Mouse (Mus musculus) liver, embryonic 14.5 days (tissue): ENCODE measurements at regions not wholly inside any gene's neighbourhood (a gene's known extent, or its start where the extent isn't known, plus 50 kb on each side); places are given as distances from the start of the nearest gene placed in this dataset.

ENCODE experiments used
- CTCF ChIP-seq: IDR thresholded peaks from 2 replicates; pipeline ENCODE4 v1.5.1; 2016; ENCODE audit warnings: antibody characterized with exemption, low read depth, control low read depth
- EP300 ChIP-seq: IDR thresholded peaks from 2 replicates; pipeline ENCODE4 v1.6.1; 2016; ENCODE audit warnings: antibody characterized with exemption, low read depth

DNA sequence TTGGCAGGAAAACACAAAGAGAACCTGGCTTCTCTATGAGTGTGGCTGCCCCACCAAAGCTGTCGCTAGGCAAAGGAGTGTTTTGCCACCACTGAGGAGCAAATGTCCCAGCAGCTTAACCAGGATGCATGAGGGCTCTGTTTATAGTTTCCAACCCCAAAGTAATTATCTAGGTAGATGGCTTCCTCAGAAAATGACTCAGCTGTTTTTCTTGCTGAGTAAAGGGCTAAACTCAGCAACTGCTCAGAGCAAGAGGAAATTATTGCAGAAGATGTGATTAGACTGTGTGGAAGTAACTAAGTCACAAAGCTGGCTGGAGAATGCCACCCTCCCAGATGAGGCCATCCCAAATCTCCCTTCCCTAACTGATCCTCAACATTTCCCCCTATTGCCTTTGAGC, 2211.2 kb upstream of the Gm7489 start:
- TF ChIP-seq CTCF (no peak), EP300 (no peak)
